Mouse (Mus musculus) gastrocnemius, postnatal 25 days (tissue): Measurements from ENCODE around the gene Nprl2. TPM values are rescaled to one million over a fixed set of nuclear protein-coding genes. Genes with fewer than 3 reads are reported as not detected.
"Not testable (repeated sequence)": the region's sequence is repeated elsewhere in the genome, so short reads cannot be mapped to it uniquely, and the experiment has no call there.

ENCODE experiments used
- DNase-seq: peaks from one replicate; pipeline ENCODE4 v3.0.0; 2022
- total RNA-seq, 2 experiments: library from RNA; stranded (reverse); gene quantifications; 1 replicate in 1 of 2; 2 replicates in 1 of 2; pipeline ENCODE4 v1.2.3; 2021

The Nprl2 gene
- total RNA-seq, 2 experiments from 2014 or later, result 9.5 to 10.2 TPM

GRCm38 (mm10) chr9:107553541-107554318 is 11.7 kb downstream of the Nprl2 start:
- no peak for DNase-seq

- peak; percentile 96 for DNase-seq
Observed at GRCm38 (mm10) chr9:107554319-107554825, 12.3 kb downstream of the Nprl2 start.

GRCm38 (mm10) chr9:107555031-107555457 is 13.0 kb downstream of the Nprl2 start:
- peak; percentile 74 for DNase-seq

GRCm38 (mm10) chr9:107555701-107556100 is 13.7 kb downstream of the Nprl2 start:
- no peak for DNase-seq

- DNase-seq, result no peak
Observed at GRCm38 (mm10) chr9:107556346-107556745, 14.3 kb downstream of the Nprl2 start.

- peak; percentile 95 for DNase-seq
Observed at GRCm38 (mm10) chr9:107563029-107563581, 21.1 kb downstream of the Nprl2 start, which contains the start of gene Tusc2. Gene Tusc2, plus strand, starts transcription at chr9:107563255.

- not testable (repeated sequence) for DNase-seq
Observed at GRCm38 (mm10) chr9:107565556-107565955, 23.5 kb downstream of the Nprl2 start.

- no peak for DNase-seq
Observed at GRCm38 (mm10) chr9:107566041-107566709, 24.1 kb downstream of the Nprl2 start.

- peak; percentile 62 for DNase-seq
Observed at GRCm38 (mm10) chr9:107566855-107567254, 24.8 kb downstream of the Nprl2 start.

- no peak for DNase-seq
Observed at GRCm38 (mm10) chr9:107567702-107568319, 25.8 kb downstream of the Nprl2 start, which contains the start of gene Hyal2. Gene Hyal2, plus strand, starts transcription at chr9:107567945.

- DNase-seq, result peak; percentile 84
Observed at GRCm38 (mm10) chr9:107568331-107569261, 26.6 kb downstream of the Nprl2 start.

GRCm38 (mm10) chr9:107569270-107569669 is 27.2 kb downstream of the Nprl2 start:
- DNase-seq, result no peak

GRCm38 (mm10) chr9:107570016-107570415 is 28.0 kb downstream of the Nprl2 start:
- DNase-seq, result no peak

- DNase-seq, result no peak
Observed at GRCm38 (mm10) chr9:107570845-107571244, 28.8 kb downstream of the Nprl2 start.

- DNase-seq, result no peak
Observed at GRCm38 (mm10) chr9:107571534-107572326, 29.7 kb downstream of the Nprl2 start.

- no peak for DNase-seq
Observed at GRCm38 (mm10) chr9:107572327-107572662, 30.3 kb downstream of the Nprl2 start.

GRCm38 (mm10) chr9:107573774-107574173 is 31.7 kb downstream of the Nprl2 start:
- DNase-seq, result not testable (repeated sequence)

- no peak for DNase-seq
Observed at GRCm38 (mm10) chr9:107575579-107576356, 33.7 kb downstream of the Nprl2 start.

- peak; percentile 87 for DNase-seq
Observed at GRCm38 (mm10) chr9:107576357-107577107, 34.5 kb downstream of the Nprl2 start, which contains the start of gene Hyal1. Gene Hyal1, plus strand, starts transcription at chr9:107576927.
